Mouse (Mus musculus) CD8-positive naive resting alpha-beta T cell, adult 2 months (primary cell): ENCODE results near the gene Grip1.

Experiments
- DNase-seq, 2 experiments: peaks; one replicate each; pipeline ENCODE4 v3.0.0; 2022; ENCODE audit warnings: low read depth in 2 of 2, low spot score in 2 of 2

The Grip1 gene

DNA sequence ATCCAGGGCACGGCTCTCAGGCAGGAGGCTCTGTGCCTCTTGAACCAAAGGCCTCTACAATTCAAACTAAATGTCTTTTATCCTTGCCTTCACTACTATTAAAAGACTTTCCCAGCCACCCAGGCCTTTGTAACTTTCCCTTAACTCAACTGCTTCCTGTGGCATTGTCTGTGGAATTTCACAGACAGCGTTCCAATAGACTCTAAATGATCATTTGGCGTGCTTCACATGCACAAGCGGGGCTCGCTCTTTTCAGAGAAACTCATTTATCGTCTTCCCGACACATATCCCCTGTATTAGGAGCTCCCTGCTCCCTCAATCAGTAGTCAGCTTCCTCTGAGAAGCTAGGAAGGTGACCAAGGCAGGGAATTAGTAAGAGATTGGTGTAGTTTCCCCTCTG lies 104.8 kb downstream of the Grip1 start:
- no peak for DNase-seq

DNA sequence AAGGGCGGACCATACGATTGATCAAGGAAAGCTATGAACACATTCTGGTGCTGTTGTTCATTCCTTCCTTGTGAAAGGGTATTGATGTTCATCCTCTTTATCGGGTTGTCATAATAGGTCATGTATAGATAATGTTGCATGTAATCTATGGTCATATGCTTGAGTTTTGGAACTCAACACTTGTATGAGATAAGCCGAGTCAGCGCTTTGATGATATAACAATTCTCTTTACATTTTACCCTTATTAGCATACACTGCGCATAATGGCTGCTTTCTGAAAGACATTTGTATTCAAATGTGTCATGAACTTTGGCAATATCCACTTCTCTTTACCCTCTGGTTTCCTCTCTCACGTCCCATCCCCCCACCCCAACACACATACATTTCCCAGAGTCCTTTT lies 111.2 kb downstream of the Grip1 start:
- DNase-seq = no peak

DNA sequence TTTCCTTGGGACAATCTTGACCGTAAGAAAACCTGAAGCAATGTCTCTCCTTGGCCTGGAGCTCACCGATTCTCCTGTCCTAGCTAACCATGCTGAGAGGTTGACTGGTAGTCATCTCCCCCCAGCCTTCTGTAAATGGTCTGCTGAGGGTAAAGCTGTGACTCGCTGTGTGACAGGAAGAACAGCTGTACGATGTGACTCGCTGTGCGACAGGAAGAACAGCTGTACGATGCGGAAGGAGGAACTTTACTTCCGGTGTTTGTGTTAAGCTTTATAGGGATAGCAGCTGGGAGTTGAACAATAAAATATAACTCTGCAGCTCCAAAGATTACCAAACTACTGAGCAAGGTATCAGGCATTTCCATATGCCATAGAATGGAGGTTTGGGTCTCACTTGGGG lies 119.5 kb downstream of the Grip1 start:
- DNase-seq = no peak

DNA sequence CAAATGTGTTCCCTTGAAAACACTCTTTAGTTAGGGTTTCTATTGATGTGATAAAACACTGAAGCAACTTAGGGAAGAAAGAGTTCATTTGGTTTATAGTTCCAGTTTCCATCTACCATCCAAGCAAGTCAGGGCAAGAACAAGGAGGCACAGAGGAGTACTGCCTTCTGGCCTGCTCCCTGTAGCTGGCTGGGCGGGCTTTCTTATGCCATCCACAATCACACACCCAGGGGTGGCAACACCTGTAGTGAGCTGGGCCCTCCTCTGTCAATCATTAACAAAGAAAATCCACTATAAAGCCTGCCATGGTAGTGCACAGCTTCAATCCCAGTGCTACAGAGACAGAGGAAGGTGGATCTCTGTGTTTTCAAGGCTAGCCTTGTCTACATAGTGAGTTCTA lies 122.2 kb downstream of the Grip1 start:
- DNase-seq = no peak

DNA sequence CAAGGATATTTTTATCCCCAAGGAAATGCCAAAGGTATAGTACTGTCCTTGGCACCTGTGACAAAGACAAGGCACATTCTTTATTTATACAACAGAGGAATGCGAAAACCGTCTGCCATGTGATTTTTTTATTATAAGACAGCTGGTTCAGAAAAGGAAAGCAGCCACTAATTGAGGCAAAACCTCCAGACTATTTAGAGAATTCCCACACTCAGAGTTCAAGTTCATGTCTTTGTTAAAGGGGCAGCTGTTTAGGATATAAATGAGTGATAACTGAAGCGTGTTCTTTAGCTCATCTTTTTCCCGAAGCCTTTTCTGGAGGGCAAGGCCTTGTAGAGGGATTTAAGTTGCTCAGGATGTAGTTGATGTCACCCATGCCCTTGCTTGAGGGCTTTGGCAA lies 126.4 kb downstream of the Grip1 start:
- no peak for DNase-seq

DNA sequence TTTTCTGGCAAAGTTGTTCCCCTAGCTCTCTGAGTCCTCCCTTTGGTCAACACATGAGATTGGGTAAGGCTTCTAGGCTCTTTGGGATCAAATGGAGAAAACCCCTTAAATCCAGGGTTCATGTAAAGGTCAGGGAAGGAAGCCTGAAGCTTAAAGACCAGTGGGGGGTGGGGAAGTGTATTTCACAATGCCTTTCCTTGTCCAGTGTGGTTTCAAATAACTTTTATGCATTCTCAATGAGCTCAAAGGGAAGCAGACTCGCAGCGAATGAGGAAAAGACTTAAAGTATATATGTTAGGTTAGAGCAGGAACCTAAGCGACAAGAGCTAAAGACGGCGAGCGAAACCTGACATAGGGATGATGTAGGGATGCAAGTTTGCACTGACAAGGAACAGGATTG lies 131.0 kb downstream of the Grip1 start:
- DNase-seq = no peak

DNA sequence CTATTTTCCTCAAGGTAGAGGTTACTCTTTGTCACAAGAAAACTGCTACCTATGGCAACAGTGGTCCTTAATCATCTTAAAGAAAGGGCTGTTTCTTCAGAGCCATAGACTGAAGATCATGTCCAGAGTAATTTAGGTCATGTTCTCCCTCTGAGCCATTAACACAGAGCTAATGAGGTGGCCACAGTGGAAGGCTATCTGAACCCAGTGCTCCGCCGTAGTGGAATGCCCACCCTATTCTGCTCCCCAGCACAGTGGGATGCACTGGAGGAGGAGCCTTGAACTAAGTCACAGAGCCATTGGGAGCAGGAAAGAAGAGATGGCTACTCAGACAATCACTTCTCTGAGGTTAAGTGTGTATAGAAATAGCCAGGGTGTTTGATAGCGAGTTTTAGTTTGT lies 133.3 kb downstream of the Grip1 start:
- DNase-seq = no peak

DNA sequence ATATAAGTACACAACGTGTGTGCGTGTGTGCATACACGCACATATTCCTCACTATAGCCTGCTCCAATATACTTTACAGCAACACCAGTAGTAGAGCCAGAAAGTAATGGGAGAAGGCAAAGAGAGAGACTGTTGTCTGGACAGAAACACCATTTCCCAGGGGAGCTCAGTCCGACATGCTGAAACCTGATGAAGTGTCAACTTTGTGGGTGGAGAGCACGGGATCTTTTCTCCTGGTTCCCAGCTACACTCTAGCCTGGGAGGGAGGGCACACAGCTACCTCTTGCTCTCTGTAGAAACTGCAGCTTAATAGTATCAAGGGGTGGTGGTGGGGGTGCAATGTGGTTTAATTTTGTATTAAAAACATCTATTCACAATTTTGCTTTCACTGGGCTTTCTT lies 143.2 kb downstream of the Grip1 start:
- no peak for DNase-seq

DNA sequence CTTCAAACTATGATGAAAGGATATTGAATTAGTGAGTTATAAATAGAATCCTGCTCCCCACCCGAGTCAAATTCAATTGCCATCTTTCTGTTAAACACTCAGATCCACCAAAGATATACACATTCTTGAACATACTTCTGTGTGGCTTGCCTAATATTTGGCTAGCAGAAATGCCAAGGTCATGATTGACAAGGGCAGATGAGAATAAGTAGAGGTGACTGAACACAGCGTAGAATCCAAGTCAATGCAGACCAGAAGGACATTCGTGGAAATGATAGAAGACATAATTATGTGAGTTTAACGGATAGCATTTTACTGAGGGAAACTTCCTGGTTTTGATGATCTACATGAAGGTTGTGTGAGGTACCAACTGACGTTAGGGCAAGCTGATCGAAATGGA lies 153.9 kb downstream of the Grip1 start:
- DNase-seq = no peak

DNA sequence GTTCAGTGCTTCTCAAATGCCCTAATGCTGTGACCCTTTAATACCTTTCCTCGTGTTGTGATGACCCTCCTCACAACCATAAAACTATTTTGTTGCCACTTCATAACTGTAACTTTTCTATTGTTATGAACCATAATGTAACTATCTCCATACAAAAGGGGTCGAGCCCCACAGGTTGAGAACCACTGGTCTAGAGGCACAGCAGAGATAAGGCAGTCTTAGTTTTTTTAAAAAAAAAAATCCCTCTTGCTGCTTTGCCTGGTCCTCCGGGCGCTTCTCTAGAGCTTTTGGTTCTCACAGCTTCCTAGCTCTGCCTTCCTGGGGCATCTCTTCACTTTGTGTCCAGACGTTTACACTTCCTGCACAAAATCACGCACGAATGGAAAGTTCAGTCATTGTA lies 155.4 kb downstream of the Grip1 start:
- DNase-seq = no peak

DNA sequence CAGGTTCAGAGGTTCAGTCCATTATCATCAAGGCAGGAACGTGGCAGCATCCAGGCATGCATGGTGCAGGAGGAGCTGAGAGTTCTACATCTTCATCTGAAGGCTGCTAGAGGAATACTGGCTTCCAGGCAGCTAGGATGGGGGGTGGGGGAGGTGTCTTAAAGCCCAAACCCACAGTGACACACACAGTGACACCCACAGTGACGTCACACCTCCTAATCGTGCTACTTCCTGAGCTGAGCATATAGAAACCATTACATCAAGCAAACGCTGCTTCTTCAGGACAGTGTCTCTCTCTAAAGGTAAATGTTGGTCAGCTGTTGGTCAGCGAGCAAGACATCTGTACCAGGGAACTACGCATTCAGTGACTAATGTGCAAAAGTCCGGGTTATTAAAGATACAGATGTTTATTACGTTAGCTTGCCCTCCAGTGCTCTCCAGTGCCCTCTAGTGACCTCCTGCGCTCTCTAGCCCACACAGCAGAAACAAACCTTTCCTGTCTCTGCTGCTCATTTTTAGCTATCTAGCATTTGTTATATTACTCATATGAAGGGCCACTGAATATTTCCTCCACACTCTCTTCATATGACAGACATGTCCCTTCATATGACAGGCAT lies 156.8 kb downstream of the Grip1 start:
- DNase-seq = no peak

DNA sequence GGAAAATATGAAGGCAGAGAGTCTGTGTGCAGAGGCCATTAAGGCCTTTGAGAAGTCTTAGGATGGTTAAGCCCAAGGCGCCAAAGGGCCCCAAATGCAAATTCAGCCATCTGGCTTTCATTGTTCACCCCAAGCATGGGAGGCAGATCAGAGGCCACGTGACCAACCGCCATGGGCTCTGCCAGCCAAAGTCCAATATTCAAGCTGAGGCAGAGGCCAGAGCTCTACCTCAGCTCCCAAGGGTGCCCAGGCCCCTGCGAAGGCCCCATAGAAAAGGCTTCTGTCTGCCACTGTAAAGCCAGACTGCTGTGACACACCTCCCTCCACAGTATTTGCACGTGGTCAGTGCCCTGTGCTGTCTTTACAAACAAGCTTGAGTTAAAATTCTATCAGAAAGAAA lies 158.4 kb downstream of the Grip1 start:
- no peak for DNase-seq

DNA sequence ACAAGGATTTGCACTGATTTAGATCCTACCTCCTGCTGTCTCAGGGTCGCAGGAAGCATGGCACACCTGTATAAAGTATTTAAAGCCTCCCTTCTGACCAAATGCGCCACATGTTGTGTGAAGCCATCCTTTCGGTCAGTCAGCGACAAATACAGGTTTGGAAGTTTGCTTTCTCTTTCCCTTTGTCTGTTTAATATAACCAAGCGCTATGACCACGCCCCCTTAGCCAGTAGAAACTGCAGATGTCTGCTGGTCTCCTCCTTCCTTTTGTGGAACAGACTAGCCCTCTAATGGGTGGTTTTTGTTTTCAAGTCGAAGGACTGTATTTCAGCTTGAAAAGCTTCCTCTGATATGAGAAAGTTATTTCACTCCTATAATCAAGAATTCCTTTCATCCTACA lies 161.1 kb downstream of the Grip1 start:
- no peak for DNase-seq

DNA sequence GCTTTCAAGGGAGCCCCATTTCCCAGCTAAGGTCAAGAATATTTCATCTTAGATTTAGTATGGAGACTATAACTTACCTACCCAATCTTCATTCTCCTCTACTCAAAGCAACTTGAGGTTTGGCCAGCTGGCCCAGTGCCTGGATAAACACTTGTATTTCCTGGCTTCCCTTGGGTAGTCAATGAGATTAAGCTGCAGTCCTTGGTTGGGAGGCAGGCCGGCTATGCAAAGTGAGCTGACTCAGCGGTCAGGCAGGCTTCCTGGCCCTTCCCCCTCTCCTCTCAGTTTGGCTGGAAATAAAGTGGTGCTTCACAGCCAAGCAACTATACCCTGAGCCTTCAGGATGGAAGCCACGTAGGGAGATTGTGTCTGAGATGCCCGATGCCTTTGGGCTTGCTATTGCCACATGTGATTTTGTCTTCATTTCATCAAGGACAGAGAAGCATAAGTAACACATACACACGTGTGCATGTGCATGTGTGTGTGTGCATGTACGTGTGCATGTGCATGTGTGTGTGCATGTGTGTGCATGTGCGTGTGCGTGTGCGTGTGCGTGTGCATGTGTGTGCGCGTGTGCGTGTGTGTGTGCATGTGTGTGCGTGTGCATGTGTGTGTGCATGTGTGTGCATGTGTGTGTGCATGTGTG lies 161.7 kb downstream of the Grip1 start:
- DNase-seq = no peak

DNA sequence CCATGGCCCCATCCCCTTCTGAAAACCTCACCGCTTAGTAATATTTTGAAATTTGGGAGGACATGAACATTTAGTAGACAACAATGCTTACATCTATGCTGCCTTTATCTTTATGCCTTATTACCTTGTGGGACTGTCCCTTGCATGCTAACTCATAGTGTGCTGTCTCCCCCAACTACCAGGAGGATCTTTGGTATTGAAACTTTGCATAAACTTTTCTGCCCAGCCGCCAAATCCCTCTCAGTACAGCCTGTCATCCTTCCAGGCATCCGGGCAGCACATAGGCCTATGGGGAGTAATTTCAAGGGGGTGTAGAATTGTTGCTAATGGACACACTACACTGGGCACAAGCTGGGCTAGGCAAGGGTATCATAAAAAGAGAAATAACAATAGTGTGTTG lies 162.4 kb downstream of the Grip1 start:
- no peak for DNase-seq

DNA sequence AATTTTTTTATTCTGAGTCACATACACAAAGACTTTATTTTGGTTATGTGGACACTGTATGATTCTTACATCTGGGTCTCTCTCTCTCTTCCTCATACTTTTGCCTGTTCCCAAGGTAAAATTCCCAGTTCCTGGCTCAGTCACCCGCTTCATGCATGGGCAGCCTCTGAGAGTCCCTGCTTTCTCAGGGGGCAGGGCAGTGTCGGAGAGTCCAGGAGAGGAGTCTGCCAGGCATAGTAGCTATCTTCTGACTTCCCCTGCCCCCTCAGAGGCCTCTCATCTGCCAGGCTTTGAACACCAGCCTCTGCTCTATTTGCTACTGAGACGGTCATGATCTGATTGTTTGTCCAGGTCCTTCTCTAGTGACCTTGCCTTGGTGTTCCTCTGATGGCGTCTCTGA lies 175.0 kb downstream of the Grip1 start:
- DNase-seq = no peak

DNA sequence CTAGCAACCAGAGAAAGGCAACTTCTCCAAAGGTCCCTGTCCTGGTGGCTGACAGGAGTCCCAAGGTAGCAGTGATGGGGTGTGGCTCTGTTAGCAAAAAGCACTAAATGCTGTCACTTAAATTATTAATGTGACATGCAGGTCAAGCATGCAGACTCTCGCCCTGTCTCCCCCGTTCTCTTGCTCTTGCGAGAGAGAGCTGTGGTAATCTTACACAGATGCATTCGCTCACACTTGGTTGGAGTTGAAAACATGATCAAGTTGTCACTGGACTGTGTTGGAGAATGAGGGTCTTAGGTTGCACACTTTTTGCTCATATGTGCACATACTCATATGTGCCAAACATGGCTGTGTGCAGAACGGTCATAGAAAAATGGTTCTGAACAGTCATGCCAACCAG lies 176.8 kb downstream of the Grip1 start:
- no peak for DNase-seq

DNA sequence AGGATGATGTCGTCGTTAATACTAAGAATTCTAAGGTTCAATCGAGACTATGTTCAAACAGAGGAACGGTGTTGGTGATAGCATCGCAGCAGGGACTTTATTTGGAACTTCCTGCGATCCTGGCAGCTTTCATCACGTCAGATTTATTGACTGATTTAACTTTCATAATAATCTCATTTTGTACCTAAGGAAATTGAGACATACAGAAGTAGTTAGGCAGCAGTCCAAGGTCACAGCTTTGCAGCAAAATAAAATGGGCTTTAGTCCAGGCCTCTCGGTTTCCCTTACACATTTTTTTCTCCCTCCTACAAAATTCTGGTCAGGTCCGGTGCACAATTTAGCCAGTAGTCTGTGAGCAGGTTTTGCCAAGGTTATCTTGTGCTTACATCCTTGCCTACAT lies 178.3 kb downstream of the Grip1 start:
- DNase-seq = no peak

DNA sequence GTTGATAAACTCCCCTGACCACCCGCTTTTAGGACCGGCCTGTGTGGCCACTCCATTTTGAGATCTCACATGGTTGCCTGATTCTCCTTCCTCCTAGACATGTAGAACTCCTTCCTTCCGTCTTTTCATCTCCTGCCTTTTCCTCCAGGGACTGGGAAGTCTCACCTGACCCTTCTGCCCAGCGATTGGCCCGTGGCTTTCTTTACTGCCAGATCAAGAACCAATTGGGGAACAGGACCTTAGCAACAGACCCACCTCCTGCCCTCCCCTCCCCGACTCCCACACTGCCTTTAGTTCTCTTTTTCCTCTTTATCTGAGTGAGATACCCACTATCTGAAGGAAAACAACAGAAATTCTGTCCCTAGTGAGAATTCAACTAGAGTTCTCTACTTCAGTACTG lies 180.9 kb downstream of the Grip1 start:
- no peak for DNase-seq

DNA sequence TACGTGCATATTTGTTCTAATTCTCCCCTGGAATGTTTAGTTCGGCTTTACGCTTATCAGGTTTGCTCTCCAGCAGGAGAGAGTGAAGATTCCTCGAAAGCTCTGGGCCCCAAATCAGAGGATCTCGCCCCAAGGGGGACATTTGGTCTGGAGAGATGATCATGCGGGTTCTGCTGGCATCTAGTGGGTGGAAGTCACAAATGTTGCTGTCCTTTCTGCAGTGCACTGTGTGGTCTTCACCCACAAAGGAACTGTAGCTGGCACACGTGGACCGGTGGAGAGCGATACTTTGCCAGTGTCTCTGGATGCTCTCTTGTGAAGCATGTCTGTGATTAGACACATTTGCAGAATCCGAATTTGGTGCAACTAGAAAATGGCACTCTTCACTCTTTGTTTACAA lies 186.9 kb downstream of the Grip1 start:
- DNase-seq = no peak

DNA sequence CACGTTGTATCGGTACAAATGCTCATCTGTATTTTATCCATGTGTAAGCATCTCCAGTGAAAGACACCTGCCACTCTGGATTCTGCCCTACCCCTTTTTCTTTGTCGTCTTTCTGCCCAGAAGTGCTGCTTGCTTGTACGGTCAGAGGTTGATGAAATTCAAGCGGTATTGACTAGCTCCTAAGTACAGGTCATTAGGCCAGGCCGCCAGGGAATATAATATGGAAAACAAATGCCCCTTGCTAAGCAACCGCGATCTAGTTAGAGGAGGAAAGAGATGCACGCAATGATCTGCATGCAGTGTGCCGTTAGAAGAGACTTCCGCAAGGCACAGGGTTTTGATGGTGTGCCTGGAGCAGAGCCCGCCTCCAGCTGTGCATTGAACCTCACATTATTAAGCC lies 187.4 kb downstream of the Grip1 start:
- DNase-seq = no peak

DNA sequence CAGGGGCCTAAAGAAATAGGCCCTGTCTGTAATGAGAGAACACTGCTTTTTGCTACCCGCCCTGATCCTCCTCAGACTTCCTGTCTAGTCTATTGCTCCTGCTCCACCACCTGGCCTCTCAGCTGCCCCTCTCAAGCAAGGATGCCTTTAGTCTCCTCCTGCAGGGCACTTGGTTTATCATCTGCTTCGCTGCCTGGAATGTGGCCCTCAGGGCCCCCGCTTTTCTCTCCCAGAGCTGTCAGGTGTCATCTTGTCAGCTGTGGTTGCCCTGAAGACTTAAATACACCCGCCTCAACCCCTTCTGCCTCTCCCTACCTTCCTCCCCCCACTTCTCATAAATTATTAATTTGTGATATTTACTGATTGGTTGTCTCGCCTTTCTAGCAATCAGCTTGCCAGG lies 190.7 kb downstream of the Grip1 start:
- no peak for DNase-seq
